9 mouse cellular contexts compared by ENCODE assay signal in genomic region chr2:44571156-44571555, GRCm38 (mm10).
DNase-seq lines count a peak whose midpoint lies in the region; ATAC-seq and TF ChIP-seq lines count a peak whose summit lies in the region.
"Had no signal": no experiment of that assay in that cellular context is flagged by ENCODE, and none has a peak within 500 bp of the region (broad histone marks: within the 10 kb centered on the region; RNA-seq: fewer than 3 reads in every experiment).

No protein-coding gene starts in this region.

- peak; percentile 30 to 35 for DNase-seq in cerebellum, postnatal 25 days
- no peak for DNase-seq in cerebellum, adult 9-10 months
- DNase-seq in lung, adult 2 months = no peak
- DNase-seq in lung, adult 18-20 months = no peak
- DNase-seq in kidney, adult 2 months = peak; percentile 58
- DNase-seq in midbrain, embryonic 14.5 days = no peak
- no peak for DNase-seq in MN1 (ENCODE audit: low spot score)
- DNase-seq: cerebellum, postnatal 36 days had no signal

- peak overlapping the region; percentile 12; the same call in 1 of the 2 replicates for H3K4me2 ChIP-seq in midbrain, embryonic 14.5 days (ENCODE audit: low read length)

- H3K9me3 ChIP-seq in midbrain, embryonic 14.5 days (ENCODE audit: control insufficient read depth, low read length) = no peaks in the 10 kb centered on the region

- no peaks in the 10 kb centered on the region for H3K36me3 ChIP-seq in kidney, adult 2 months (ENCODE audit: control insufficient read depth, insufficient read depth, low read length)
- H3K36me3 ChIP-seq in midbrain, embryonic 14.5 days (ENCODE audit: control insufficient read depth, insufficient read depth, low read length) = no peaks in the 10 kb centered on the region

- no peak for TF ChIP-seq POLR2A in lung, adult 2 months (IDR thresholded peaks at IDR 0.05; ENCODE audit: borderline replicate concordance, extremely low read depth, low read depth, low read length)
- no peak for TF ChIP-seq POLR2A in kidney, adult 2 months (IDR thresholded peaks at IDR 0.05; ENCODE audit: low read depth, low read length)

- no peaks in the 10 kb centered on the region for H3K4me1 ChIP-seq in lung, adult 2 months (ENCODE audit: control insufficient read depth, insufficient read depth, low read length)
- peaks cover 7% of the 10 kb centered on the region; the same call in 1 of the 2 replicates for H3K4me1 ChIP-seq in kidney, adult 2 months (ENCODE audit: control insufficient read depth, insufficient read depth, low read length)
- 0 out of 2 replicates have a peak, but pooled peaks cover 6% of the 10 kb centered on the region for H3K4me1 ChIP-seq in midbrain, embryonic 14.5 days (ENCODE audit: control insufficient read depth, insufficient read depth, low read length)

- TF ChIP-seq CTCF in lung, adult 2 months (IDR thresholded peaks at IDR 0.05; ENCODE audit: insufficient read depth, low read length) = no peak
- no peak for TF ChIP-seq CTCF in kidney, adult 2 months (conservative IDR thresholded peaks at IDR 0.05; ENCODE audit: insufficient read depth, insufficient read length, low read depth, low read length)

- no peak; the same call in 1 of the 2 replicates for ATAC-seq in midbrain, embryonic 14.5 days (ENCODE audit: low FRiP score, low TSS enrichment)
- ATAC-seq in activated CD4-positive, CD25-positive, alpha-beta regulatory T cell, adult 4 months = no peak

- H3K4me3 ChIP-seq in lung, adult 2 months (replicated peaks; ENCODE audit: extremely low read depth, low read depth, low read length) = peak overlapping the region; percentile 16
- peak overlapping the region; percentile 42; the same call in 1 of the 2 replicates for H3K4me3 ChIP-seq in kidney, adult 2 months (ENCODE audit: insufficient read depth, low read depth, low read length)
- no peak overlapping the region for H3K4me3 ChIP-seq in midbrain, embryonic 14.5 days (replicated peaks; ENCODE audit: low read depth, low read length)

- 65% methylated on average over 9 of the region's 9 CpGs for WGBS in lung, adult 2 months
- 41% methylated on average over 9 of the region's 9 CpGs for whole genome bisulfite sequencing in kidney, adult 2 months
- 23% methylated on average over 9 of the region's 9 CpGs for WGBS in midbrain, embryonic 14.5 days

- peak overlapping the region; percentile 79 for H3K27ac ChIP-seq in kidney, adult 2 months (ENCODE audit: insufficient read depth, low read depth, low read length)
- H3K27ac ChIP-seq in midbrain, embryonic 14.5 days (replicated peaks; ENCODE audit: low read depth, low read length) = no peak overlapping the region

- H3K27me3 ChIP-seq in kidney, adult 2 months (replicated peaks; ENCODE audit: control insufficient read depth, insufficient read depth, low read length) = no peaks in the 10 kb centered on the region
- no peaks in the 10 kb centered on the region for H3K27me3 ChIP-seq in midbrain, embryonic 14.5 days (ENCODE audit: control insufficient read depth, insufficient read depth, low read length)

- H3K9ac ChIP-seq in midbrain, embryonic 14.5 days (replicated peaks; ENCODE audit: low read length) = no peak overlapping the region

Comparison
In these comparisons a context has a peak if more than half of its experiments do, and no peak if none do; other contexts are left out.
1. DNase-seq: peak in cerebellum, postnatal 25 days (2 of 2) and kidney, adult 2 months (single experiment); none in cerebellum, adult 9-10 months (single experiment), lung, adult 2 months (single experiment), lung, adult 18-20 months (0 of 2), midbrain, embryonic 14.5 days (single experiment) and MN1 (single experiment).